Mouse (Mus musculus) limb, embryonic 15.5 days (tissue): ENCODE data around the gene Zmynd15. TPM values are rescaled to one million over a fixed set of nuclear protein-coding genes. Genes with fewer than 3 reads are reported as not detected.

Experiments used
- ATAC-seq: fragments of 200-750 bp; cut with Nextera tagmentation; 2 replicates; pipeline ENCODE4 v1.8.0; 2017; ENCODE audit warnings: low read depth, moderate TSS enrichment; ENCODE audit not compliant: insufficient number of reproducible peaks, low FRiP score, low TSS enrichment
- H3K27ac ChIP-seq: fragments of 300-500 bp; sonication (generic); 2 replicates; pipeline ENCODE4 v1.5.1; 2015; ENCODE audit warnings: moderate library complexity, mild to moderate bottlenecking, inconsistent platforms
- H3K27me3 ChIP-seq: fragments of 300-500 bp; sonication (generic); 2 replicates; pipeline ENCODE4 v1.6.1; 2015; ENCODE audit warnings: inconsistent platforms
- H3K36me3 ChIP-seq: fragments of 300-500 bp; sonication (generic); 2 replicates; pipeline ENCODE4 v1.6.1; 2015; ENCODE audit warnings: inconsistent platforms
- H3K4me1 ChIP-seq: fragments of 300-500 bp; sonication (generic); 2 replicates; pipeline ENCODE4 v1.6.1; 2015; ENCODE audit warnings: inconsistent platforms
- H3K4me2 ChIP-seq: fragments of 300-500 bp; sonication (generic); 2 replicates; pipeline ENCODE4 v1.6.1; 2015; ENCODE audit warnings: mild to moderate bottlenecking, inconsistent platforms
- H3K4me3 ChIP-seq: fragments of 300-500 bp; sonication (generic); 2 replicates; pipeline ENCODE4 v1.5.1; 2015; ENCODE audit warnings: mild to moderate bottlenecking, inconsistent platforms
- H3K9ac ChIP-seq: fragments of 300-500 bp; sonication (generic); 2 replicates; pipeline ENCODE4 v1.6.1; 2015; ENCODE audit warnings: inconsistent platforms
- H3K9me3 ChIP-seq: fragments of 300-500 bp; sonication (generic); 2 replicates; pipeline ENCODE4 v1.6.1; 2016; ENCODE audit warnings: inconsistent platforms
- WGBS: fragments of 180-500 bp; shearing (Covaris S2); methylation state at CpG from one replicate; pipeline ENCODE4 v1.1.7; 2015; 5-methylcytosine and 5-hydroxymethylcytosine counted together
- polyA plus RNA-seq: library from polyadenylated mRNA; unstranded; fragments of >200 nt; fragmentation: Nextera tagmentation; extraction: Ambion mirVana; gene quantifications from 2 replicates; pipeline ENCODE4 v1.2.1, GENCODE M21; 2015

Gene Zmynd15
- polyA plus RNA-seq, 1 experiment from 2014 or later, result 0.51 TPM

GRCm38 (mm10) chr11:70474872-70475534 lies 15.8 kb downstream of the Zmynd15 start:
- Histone ChIP-seq H3K27me3 (no peaks in the 10 kb centered on the region), H3K4me2 (no peak overlapping the region), H3K36me3 (no peaks in the 10 kb centered on the region), H3K4me1 (no peaks in the 10 kb centered on the region), H3K4me3 (no peak overlapping the region), H3K27ac (no peak overlapping the region), H3K9ac (no peak overlapping the region), H3K9me3 (no peaks in the 10 kb centered on the region)
- no peak for ATAC-seq
- whole genome bisulfite sequencing, result 68% methylated on average over 12 of the region's 12 CpGs

- Histone ChIP-seq H3K4me3 (no peak overlapping the region), H3K27ac (no peak overlapping the region), H3K4me2 (no peak overlapping the region), H3K9ac (no peak overlapping the region), H3K36me3 (no peaks in the 10 kb centered on the region), H3K4me1 (no peaks in the 10 kb centered on the region), H3K27me3 (no peaks in the 10 kb centered on the region), H3K9me3 (no peaks in the 10 kb centered on the region)
- WGBS, result 51% methylated on average over 2 of the region's 2 CpGs
- ATAC-seq, result no peak
Observed at GRCm38 (mm10) chr11:70485498-70485897, 26.3 kb downstream of the Zmynd15 start.

GRCm38 (mm10) chr11:70487816-70488215 lies 28.6 kb downstream of the Zmynd15 start:
- ATAC-seq, result no peak
- no peaks in the 10 kb centered on the region for H3K36me3 ChIP-seq
- no peak overlapping the region for H3K27ac ChIP-seq
- H3K4me2 ChIP-seq, result no peak overlapping the region
- no peak overlapping the region for H3K4me3 ChIP-seq
- WGBS, result 30% methylated on average over 4 of the region's 4 CpGs
- H3K27me3 ChIP-seq, result no peaks in the 10 kb centered on the region
- H3K9ac ChIP-seq, result no peak overlapping the region
- no peaks in the 10 kb centered on the region for H3K4me1 ChIP-seq
- H3K9me3 ChIP-seq, result no peaks in the 10 kb centered on the region

GRCm38 (mm10) chr11:70489138-70489537 lies 29.9 kb downstream of the Zmynd15 start:
- WGBS, result 87% methylated on average over 3 of the region's 3 CpGs
- no peak overlapping the region for H3K27ac ChIP-seq
- no peak overlapping the region for H3K4me3 ChIP-seq
- no peaks in the 10 kb centered on the region for H3K4me1 ChIP-seq
- no peaks in the 10 kb centered on the region for H3K36me3 ChIP-seq
- ATAC-seq, result no peak
- H3K4me2 ChIP-seq, result no peak overlapping the region
- H3K27me3 ChIP-seq, result no peaks in the 10 kb centered on the region
- H3K9me3 ChIP-seq, result no peaks in the 10 kb centered on the region
- no peak overlapping the region for H3K9ac ChIP-seq

GRCm38 (mm10) chr11:70489684-70490083 lies 30.5 kb downstream of the Zmynd15 start:
- H3K4me3 ChIP-seq, result no peak overlapping the region
- WGBS, result 83% methylated on average over 6 of the region's 6 CpGs
- ATAC-seq, result no peak

GRCm38 (mm10) chr11:70499566-70500475 lies 40.6 kb downstream of the Zmynd15 start:
- no peak for ATAC-seq
- Histone ChIP-seq H3K4me3 (no peak overlapping the region), H3K27me3 (no peaks in the 10 kb centered on the region), H3K9ac (no peak overlapping the region), H3K4me1 (no peaks in the 10 kb centered on the region), H3K27ac (no peak overlapping the region), H3K36me3 (no peaks in the 10 kb centered on the region), H3K9me3 (no peaks in the 10 kb centered on the region), H3K4me2 (no peak overlapping the region)
- WGBS, result 67% methylated on average over 14 of the region's 14 CpGs

More at GRCm38 (mm10) chr11:70489684-70490083, 30.5 kb downstream of the Zmynd15 start:
- Histone ChIP-seq H3K4me1 (no peaks in the 10 kb centered on the region), H3K4me2 (no peak overlapping the region), H3K9ac (no peak overlapping the region), H3K27me3 (no peaks in the 10 kb centered on the region), H3K27ac (no peak overlapping the region), H3K36me3 (no peaks in the 10 kb centered on the region), H3K9me3 (no peaks in the 10 kb centered on the region)

GRCm38 (mm10) chr11:70500476-70500812 lies 41.2 kb downstream of the Zmynd15 start:
- Histone ChIP-seq H3K4me1 (no peaks in the 10 kb centered on the region), H3K27me3 (no peaks in the 10 kb centered on the region), H3K4me3 (no peak overlapping the region), H3K4me2 (no peak overlapping the region), H3K9me3 (no peaks in the 10 kb centered on the region), H3K9ac (no peak overlapping the region), H3K27ac (no peak overlapping the region), H3K36me3 (no peaks in the 10 kb centered on the region)
- ATAC-seq, result no peak
- 89% methylated on average over 1 of the region's 1 CpGs for WGBS

GRCm38 (mm10) chr11:70502018-70502417 lies 42.8 kb downstream of the Zmynd15 start:
- Histone ChIP-seq H3K9ac (no peak overlapping the region), H3K27me3 (no peaks in the 10 kb centered on the region), H3K36me3 (no peaks in the 10 kb centered on the region), H3K9me3 (no peaks in the 10 kb centered on the region), H3K27ac (no peak overlapping the region), H3K4me3 (no peak overlapping the region), H3K4me2 (no peak overlapping the region), H3K4me1 (no peaks in the 10 kb centered on the region)
- no peak for ATAC-seq
- WGBS, result 67% methylated on average over 3 of the region's 3 CpGs

- H3K27me3 ChIP-seq, result no peaks in the 10 kb centered on the region
- no peaks in the 10 kb centered on the region for H3K9me3 ChIP-seq
- WGBS, result 72% methylated on average over 9 of the region's 9 CpGs
Observed at GRCm38 (mm10) chr11:70504970-70505369, 45.7 kb downstream of the Zmynd15 start, which contains the start of gene Tm4sf5. Gene Tm4sf5 (plus strand): TSS chr11:70505244.

GRCm38 (mm10) chr11:70506385-70506784 lies 47.2 kb downstream of the Zmynd15 start:
- WGBS, result 23% methylated on average over 4 of the region's 4 CpGs

More at GRCm38 (mm10) chr11:70504970-70505369, 45.7 kb downstream of the Zmynd15 start, which contains the start of gene Tm4sf5:
- no peak within 1 kb of the TSS for H3K4me3 ChIP-seq
- no peak within 1 kb of the TSS for H3K9ac ChIP-seq
- H3K4me2 ChIP-seq, result no peak within 1 kb of the TSS
- H3K4me1 ChIP-seq, result 0 out of 2 replicates have a peak, but pooled peaks cover 3% of the 10 kb centered on the region
- H3K27ac ChIP-seq, result no peak within 1 kb of the TSS
- H3K36me3 ChIP-seq, result no peaks in the 10 kb centered on the region
- no peak for ATAC-seq

GRCm38 (mm10) chr11:70506962-70507515 lies 47.8 kb downstream of the Zmynd15 start:
- 0 out of 2 replicates have a peak, but pooled peaks cover 4% of the 10 kb centered on the region for H3K4me1 ChIP-seq
- no peak overlapping the region for H3K4me3 ChIP-seq
- H3K4me2 ChIP-seq, result no peak overlapping the region
- no peak overlapping the region for H3K9ac ChIP-seq
- H3K36me3 ChIP-seq, result no peaks in the 10 kb centered on the region
- ATAC-seq, result no peak
- 61% methylated on average over 7 of the region's 7 CpGs for WGBS
- 0 out of 2 replicates have a peak, but pooled peaks cover 2% of the 10 kb centered on the region for H3K27me3 ChIP-seq
- no peaks in the 10 kb centered on the region for H3K9me3 ChIP-seq
- no peak overlapping the region for H3K27ac ChIP-seq

More at GRCm38 (mm10) chr11:70506385-70506784, 47.2 kb downstream of the Zmynd15 start:
- Histone ChIP-seq H3K4me1 (0 out of 2 replicates have a peak, but pooled peaks cover 4% of the 10 kb centered on the region), H3K27ac (no peak overlapping the region), H3K9me3 (no peaks in the 10 kb centered on the region), H3K9ac (no peak overlapping the region), H3K4me3 (no peak overlapping the region), H3K27me3 (0 out of 2 replicates have a peak, but pooled peaks cover 2% of the 10 kb centered on the region), H3K36me3 (no peaks in the 10 kb centered on the region), H3K4me2 (no peak overlapping the region)
- no peak for ATAC-seq
